1 mouse cellular context compared by ENCODE assay signal in genomic region chr7:5081939-5082338, GRCm38 (mm10).
TF ChIP-seq lines count a peak whose summit lies in the region.

No protein-coding gene starts in this region.

TF ChIP-seq in MEL, 35 proteins besides CTCF, POLR2A, EP300 and RAD21:
- TF ChIP-seq ELF1 (IDR thresholded peaks at IDR 0.05; ENCODE audit: low read depth, low read length) (no peak), MAZ (IDR thresholded peaks at IDR 0.05; ENCODE audit: low read depth, low read length) (no peak), KAT2A (conservative IDR thresholded peaks at IDR 0.05; ENCODE audit: low read depth, low read length) (no peak), MAFK (IDR thresholded peaks at IDR 0.05; ENCODE audit: borderline replicate concordance, low read depth, low read length) (no peak), ZNF384 (IDR thresholded peaks at IDR 0.05; ENCODE audit: low read depth, low read length) (no peak), NELFE (IDR thresholded peaks at IDR 0.05; ENCODE audit: low read depth, low read length) (no peak), POLR2AphosphoS2 (IDR thresholded peaks at IDR 0.05; ENCODE audit: low read length) (no peak), SIN3A (IDR thresholded peaks at IDR 0.05; ENCODE audit: low read length) (no peak), TAL1 (IDR thresholded peaks at IDR 0.05; ENCODE audit: low read length) (no peak), POLR2AphosphoS5 (IDR thresholded peaks at IDR 0.05; ENCODE audit: borderline replicate concordance, low read depth, low read length) (no peak), SMC3 (IDR thresholded peaks at IDR 0.05; ENCODE audit: low read depth, low read length) (no peak), CHD2 (IDR thresholded peaks at IDR 0.05; ENCODE audit: low read length) (no peak), HCFC1 (IDR thresholded peaks at IDR 0.05; ENCODE audit: low read depth, low read length) (no peak), MAX (IDR thresholded peaks at IDR 0.05; ENCODE audit: low read length) (no peak)
